Mouse (Mus musculus) limb, embryonic 11.5 days (tissue): ENCODE measurements at regions not wholly inside any gene's neighbourhood (a gene's known extent, or its start where the extent isn't known, plus 50 kb on each side); places are given as distances from the start of the nearest gene placed in this dataset.

Source experiments
- ATAC-seq: fragments of 200-750 bp; cut with Nextera tagmentation; 2 replicates; pipeline ENCODE4 v1.8.0; 2017; ENCODE audit warnings: low read depth; ENCODE audit not compliant: insufficient number of reproducible peaks, low FRiP score, low TSS enrichment
- DNase-seq: peaks from one replicate; pipeline ENCODE4 v3.0.0-alpha.2; 2015; ENCODE audit warnings: low spot score
- H3K27ac ChIP-seq: fragments of 300-500 bp; sonication (generic); replicated peaks from 2 replicates; pipeline ENCODE4 v1.5.1; 2014; ENCODE audit warnings: low read depth, mild to moderate bottlenecking, low read length
- H3K27me3 ChIP-seq: fragments of 300-500 bp; sonication (generic); 2 replicates; pipeline ENCODE4 v1.6.1; 2014; ENCODE audit warnings: mild to moderate bottlenecking, low read length, mixed read lengths; ENCODE audit not compliant: control insufficient read depth, insufficient read depth
- H3K36me3 ChIP-seq: fragments of 300-500 bp; sonication (generic); 2 replicates; pipeline ENCODE4 v1.6.1; 2014; ENCODE audit warnings: mild to moderate bottlenecking, low read length, moderate library complexity, mixed read lengths; ENCODE audit not compliant: control insufficient read depth, insufficient read depth
- H3K4me1 ChIP-seq: fragments of 300-500 bp; sonication (generic); 2 replicates; pipeline ENCODE4 v1.6.1; 2014; ENCODE audit warnings: low read length, mixed read lengths; ENCODE audit not compliant: control insufficient read depth, insufficient read depth
- H3K4me2 ChIP-seq: fragments of 300-500 bp; sonication (generic); 2 replicates; pipeline ENCODE4 v1.6.1; 2014; ENCODE audit warnings: low read depth, mild to moderate bottlenecking, moderate library complexity; ENCODE audit not compliant: severe bottlenecking
- H3K4me3 ChIP-seq: fragments of 300-500 bp; sonication (generic); 2 replicates; pipeline ENCODE4 v1.5.1; 2014; ENCODE audit warnings: low read depth, low read length
- H3K9ac ChIP-seq: fragments of 300-500 bp; sonication (generic); 2 replicates; pipeline ENCODE4 v1.6.1; 2014; ENCODE audit warnings: mild to moderate bottlenecking, low read length
- H3K9me3 ChIP-seq: fragments of 300-500 bp; sonication (generic); 2 replicates; pipeline ENCODE4 v1.6.1; 2016; ENCODE audit warnings: low read length; ENCODE audit not compliant: control insufficient read depth
- WGBS: fragments of 180-500 bp; shearing (Covaris S2); extraction: QIAGEN DNeasy Blood & Tissue Kit; methylation state at CpG from one replicate; pipeline ENCODE4 v1.1.7; 2014; 5-methylcytosine and 5-hydroxymethylcytosine counted together

DNA sequence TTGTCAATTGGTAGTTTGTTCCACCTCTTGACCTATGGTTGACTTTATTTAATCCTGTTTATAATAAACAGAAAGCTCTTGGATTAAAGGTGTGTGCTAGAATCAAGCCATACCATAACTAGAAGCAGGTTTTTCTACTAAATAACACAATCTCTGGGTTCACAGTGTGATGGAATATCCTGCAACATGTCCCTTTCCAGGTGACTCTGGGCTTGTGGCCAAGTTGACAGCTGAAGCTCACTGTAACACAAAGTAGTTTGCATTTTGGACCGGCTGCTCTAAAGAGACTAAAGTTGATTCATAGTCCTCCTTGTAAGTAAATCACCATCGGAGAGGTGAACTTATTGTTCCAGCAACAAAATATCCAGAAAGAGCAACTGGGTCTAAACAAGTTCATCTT, 149.3 kb upstream of the Kctd3 start:
- WGBS: 93% methylated on average over 2 of the region's 2 CpGs
- Histone ChIP-seq H3K9ac (no peak overlapping the region), H3K4me1 (no peaks in the 10 kb centered on the region), H3K4me3 (no peak overlapping the region), H3K27ac (no peak overlapping the region), H3K4me2 (no peak overlapping the region), H3K27me3 (no peaks in the 10 kb centered on the region), H3K36me3 (no peaks in the 10 kb centered on the region), H3K9me3 (no peaks in the 10 kb centered on the region)
- no peak for DNase-seq
- ATAC-seq: no peak

DNA sequence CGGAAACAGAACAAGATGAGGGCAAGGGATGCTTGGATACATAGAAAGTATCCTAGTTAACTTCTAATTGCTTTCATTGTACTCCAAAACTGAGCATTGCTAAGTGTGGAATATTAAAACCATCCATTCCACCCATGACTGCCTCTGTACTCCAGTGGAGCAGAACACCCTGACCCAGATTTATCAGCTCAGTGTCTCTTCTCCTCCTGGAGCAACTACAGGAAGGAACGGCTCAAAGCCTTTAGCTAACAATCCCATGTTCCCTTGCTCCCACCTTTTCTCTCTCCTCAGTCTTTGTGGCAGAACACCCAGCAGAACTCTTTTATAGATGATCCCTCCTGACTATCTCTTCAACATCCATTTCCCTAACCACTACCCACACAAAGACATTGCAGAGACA, 146.7 kb upstream of the Kctd3 start:
- H3K9me3 ChIP-seq: no peaks in the 10 kb centered on the region
- H3K4me2 ChIP-seq: no peak overlapping the region
- no peaks in the 10 kb centered on the region for H3K4me1 ChIP-seq
- ATAC-seq: no peak
- no peaks in the 10 kb centered on the region for H3K36me3 ChIP-seq
- 93% methylated on average over 2 of the region's 2 CpGs for WGBS
- no peak overlapping the region for H3K4me3 ChIP-seq
- no peak for DNase-seq
- no peak overlapping the region for H3K9ac ChIP-seq
- no peaks in the 10 kb centered on the region for H3K27me3 ChIP-seq
- no peak overlapping the region for H3K27ac ChIP-seq

- no peaks in the 10 kb centered on the region for H3K27me3 ChIP-seq
- H3K9ac ChIP-seq: no peak overlapping the region
- no peak overlapping the region for H3K27ac ChIP-seq
- no peak overlapping the region for H3K4me2 ChIP-seq
- no peaks in the 10 kb centered on the region for H3K9me3 ChIP-seq
- 93% methylated on average over 10 of the region's 10 CpGs for WGBS
- no peak for DNase-seq
- no peaks in the 10 kb centered on the region for H3K4me1 ChIP-seq
- no peak overlapping the region for H3K4me3 ChIP-seq
- no peaks in the 10 kb centered on the region for H3K36me3 ChIP-seq
- ATAC-seq: no peak
Observed at GRCm38 (mm10) chr1:189153150-189153549, 145.5 kb upstream of the Kctd3 start.

GRCm38 (mm10) chr1:189142982-189143451, 135.4 kb upstream of the Kctd3 start:
- H3K9me3 ChIP-seq: no peaks in the 10 kb centered on the region
- H3K4me1 ChIP-seq: no peaks in the 10 kb centered on the region
- no peaks in the 10 kb centered on the region for H3K27me3 ChIP-seq
- DNase-seq: no peak
- no peak overlapping the region for H3K4me3 ChIP-seq
- ATAC-seq: no peak
- no peak overlapping the region for H3K27ac ChIP-seq
- WGBS: 70% methylated on average over 9 of the region's 9 CpGs
- no peak overlapping the region for H3K4me2 ChIP-seq
- H3K9ac ChIP-seq: no peak overlapping the region
- no peaks in the 10 kb centered on the region for H3K36me3 ChIP-seq

- ATAC-seq (no peak; the same call in 1 of the 2 replicates), DNase-seq (no peak)
- no peak overlapping the region for H3K4me3 ChIP-seq
- H3K36me3 ChIP-seq: no peaks in the 10 kb centered on the region
- no peak overlapping the region for H3K4me2 ChIP-seq
- 68% methylated on average over 7 of the region's 7 CpGs for WGBS
- H3K9ac ChIP-seq: no peak overlapping the region
- H3K27ac ChIP-seq: no peak overlapping the region
- no peaks in the 10 kb centered on the region for H3K27me3 ChIP-seq
- H3K4me1 ChIP-seq: no peaks in the 10 kb centered on the region
- no peaks in the 10 kb centered on the region for H3K9me3 ChIP-seq
Observed at GRCm38 (mm10) chr1:189142551-189142950, 134.9 kb upstream of the Kctd3 start.

- 90% methylated on average over 9 of the region's 9 CpGs for WGBS
- no peak overlapping the region for H3K27ac ChIP-seq
- DNase-seq: no peak
- ATAC-seq: no peak
- H3K9me3 ChIP-seq: no peaks in the 10 kb centered on the region
- H3K4me3 ChIP-seq: no peak overlapping the region
- no peak overlapping the region for H3K9ac ChIP-seq
- H3K4me2 ChIP-seq: no peak overlapping the region
- no peaks in the 10 kb centered on the region for H3K4me1 ChIP-seq
- no peaks in the 10 kb centered on the region for H3K36me3 ChIP-seq
- no peaks in the 10 kb centered on the region for H3K27me3 ChIP-seq
Observed at GRCm38 (mm10) chr1:189141694-189142093, 134.1 kb upstream of the Kctd3 start.

GRCm38 (mm10) chr1:189136731-189137385, 129.2 kb upstream of the Kctd3 start:
- Histone ChIP-seq H3K4me2 (no peak overlapping the region), H3K9ac (no peak overlapping the region), H3K4me1 (no peaks in the 10 kb centered on the region), H3K27ac (no peak overlapping the region), H3K36me3 (no peaks in the 10 kb centered on the region), H3K27me3 (no peaks in the 10 kb centered on the region), H3K9me3 (no peaks in the 10 kb centered on the region), H3K4me3 (no peak overlapping the region)
- WGBS: 83% methylated on average over 7 of the region's 7 CpGs
- ATAC-seq: no peak
- DNase-seq: no peak

DNA sequence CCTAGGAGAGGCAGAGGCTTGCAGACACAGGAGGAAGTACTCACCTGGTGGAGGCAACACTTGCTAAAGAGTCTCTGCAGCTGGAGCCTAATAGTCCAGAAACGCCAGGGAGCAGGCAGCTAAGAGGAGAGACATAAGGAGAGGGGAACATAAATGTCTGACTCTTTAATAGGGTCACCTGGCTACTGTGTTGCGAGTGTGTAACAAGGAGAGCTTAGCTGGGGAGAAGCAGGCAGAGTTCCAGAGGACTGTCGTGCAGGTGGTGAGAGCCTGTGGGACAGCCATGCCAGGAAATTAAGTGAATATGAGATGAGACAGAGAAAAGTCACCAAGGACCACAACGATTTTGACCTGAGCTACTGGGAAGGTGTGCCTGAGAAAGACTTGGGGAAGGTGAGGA, 128.2 kb upstream of the Kctd3 start:
- DNase-seq: no peak
- 64% methylated on average over 4 of the region's 4 CpGs for WGBS

GRCm38 (mm10) chr1:189128706-189129105, 121.1 kb upstream of the Kctd3 start:
- no peaks in the 10 kb centered on the region for H3K27me3 ChIP-seq
- 96% methylated on average over 2 of the region's 2 CpGs for WGBS
- no peak overlapping the region for H3K9ac ChIP-seq
- H3K9me3 ChIP-seq: no peaks in the 10 kb centered on the region
- no peak overlapping the region for H3K27ac ChIP-seq
- no peaks in the 10 kb centered on the region for H3K36me3 ChIP-seq
- no peak for ATAC-seq
- no peak overlapping the region for H3K4me3 ChIP-seq
- no peak for DNase-seq
- H3K4me1 ChIP-seq: no peaks in the 10 kb centered on the region
- H3K4me2 ChIP-seq: no peak overlapping the region

More for the DNA sequence above, 128.2 kb upstream of the Kctd3 start:
- Histone ChIP-seq H3K36me3 (no peaks in the 10 kb centered on the region), H3K4me2 (no peak overlapping the region), H3K9ac (no peak overlapping the region), H3K9me3 (no peaks in the 10 kb centered on the region), H3K27ac (no peak overlapping the region), H3K27me3 (no peaks in the 10 kb centered on the region), H3K4me1 (no peaks in the 10 kb centered on the region), H3K4me3 (no peak overlapping the region)
- no peak for ATAC-seq
